Mouse (Mus musculus) heart, embryonic 10.5 days (tissue): ENCODE results near the gene Anp32e. TPM values are rescaled to one million over a fixed set of nuclear protein-coding genes. Genes with fewer than 3 reads are reported as not detected.
A peak's percentile ranks its signal among the peaks of the same experiment; 100 is the strongest.
"Not testable (repeated sequence)": the region's sequence is repeated elsewhere in the genome, so short reads cannot be mapped to it uniquely, and the experiment has no call there.

Experiments used
- DNase-seq: peaks from one replicate; pipeline ENCODE4 v3.0.0-alpha.2; 2017; ENCODE audit warnings: low spot score
- H3K27ac ChIP-seq: fragments of 300-500 bp; sonication (generic); 2 replicates; pipeline ENCODE4 v1.5.1; 2016; ENCODE audit warnings: mild to moderate bottlenecking
- H3K27me3 ChIP-seq: fragments of 300-500 bp; sonication (generic); 2 replicates; pipeline ENCODE4 v1.6.1; 2016; ENCODE audit warnings: mild to moderate bottlenecking; ENCODE audit not compliant: poor library complexity, insufficient read depth, severe bottlenecking
- H3K36me3 ChIP-seq: fragments of 300-500 bp; sonication (generic); 2 replicates; pipeline ENCODE4 v1.6.1; 2016; ENCODE audit warnings: mild to moderate bottlenecking, moderate library complexity
- H3K4me1 ChIP-seq: fragments of 300-500 bp; sonication (generic); 2 replicates; pipeline ENCODE4 v1.6.1; 2016; ENCODE audit warnings: mild to moderate bottlenecking
- H3K4me3 ChIP-seq: fragments of 300-500 bp; sonication (generic); 2 replicates; pipeline ENCODE4 v1.5.1; 2016; ENCODE audit warnings: mild to moderate bottlenecking, moderate library complexity
- H3K9me3 ChIP-seq: fragments of 300-500 bp; sonication (generic); 2 replicates; pipeline ENCODE4 v1.6.1; 2016; ENCODE audit warnings: mild to moderate bottlenecking, moderate library complexity
- WGBS: fragments of 180-500 bp; shearing (Covaris S2); methylation state at CpG from one replicate; pipeline ENCODE4 v1.1.7; 2016; 5-methylcytosine and 5-hydroxymethylcytosine counted together
- polyA plus RNA-seq: library from polyadenylated mRNA; unstranded; fragments of >200 nt; fragmentation: Nextera tagmentation; extraction: Ambion mirVana; gene quantifications from 2 replicates; pipeline ENCODE4 v1.2.1, GENCODE M21; 2016

Anp32e gene
- polyA plus RNA-seq, 1 experiment from 2014 or later, result 209 TPM

DNA sequence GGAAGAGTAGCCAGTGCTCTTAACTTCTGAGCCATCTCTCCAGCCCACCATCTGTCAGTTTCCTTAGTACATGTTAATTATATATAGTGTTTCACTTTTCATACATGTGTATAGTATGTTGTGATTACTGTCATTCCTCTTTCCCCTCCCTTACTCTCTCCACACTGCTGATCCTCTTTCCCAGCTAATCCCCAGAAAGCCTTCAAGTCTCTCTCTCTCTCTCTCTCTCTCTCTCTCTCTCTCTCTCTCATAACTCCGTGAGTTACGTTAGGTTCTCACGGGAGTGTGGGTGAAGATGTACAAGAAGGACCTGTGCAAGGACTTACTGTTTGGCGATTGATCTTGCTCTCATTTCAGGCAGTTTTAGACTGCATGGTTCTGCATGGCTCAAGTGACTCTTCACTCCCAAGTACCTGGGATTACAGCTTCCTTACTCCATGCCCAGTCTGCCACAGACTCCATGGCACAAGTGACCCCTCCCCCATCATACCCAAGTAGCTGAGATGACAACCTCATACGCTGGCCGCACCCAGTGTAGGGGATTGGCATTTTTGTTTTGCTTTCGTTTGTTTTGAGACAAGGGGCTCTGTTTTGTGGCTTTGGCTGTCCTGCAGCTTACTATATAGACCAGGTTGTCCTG is 4.2 kb downstream of the Anp32e start:
- Histone ChIP-seq H3K27ac (no peak overlapping the region), H3K36me3 (peaks cover 48% of the 10 kb centered on the region), H3K4me1 (peaks cover 15% of the 10 kb centered on the region), H3K9me3 (no peaks in the 10 kb centered on the region), H3K27me3 (no peaks in the 10 kb centered on the region), H3K4me3 (no peak overlapping the region)
- no peak for DNase-seq
- 92% methylated on average over 7 of the region's 7 CpGs for WGBS

DNA sequence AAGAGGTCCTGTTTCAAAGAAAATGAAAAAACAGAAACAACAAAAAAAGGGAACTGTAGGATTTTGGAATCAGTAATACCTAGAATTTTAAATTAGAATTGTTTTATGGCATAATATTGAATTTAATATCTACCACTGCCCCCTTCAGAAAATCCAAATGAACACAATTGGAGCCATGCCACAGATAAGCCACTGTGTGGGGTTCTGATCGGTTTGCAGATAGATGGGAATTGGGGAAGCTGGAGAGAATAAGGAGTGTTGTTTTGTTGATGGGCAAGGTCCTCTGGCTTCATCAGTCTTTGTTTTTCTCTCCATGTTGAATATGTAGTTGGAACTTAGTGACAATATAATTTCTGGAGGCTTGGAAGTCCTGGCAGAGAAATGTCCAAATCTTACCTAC is 5.4 kb downstream of the Anp32e start:
- no peak overlapping the region for H3K27ac ChIP-seq
- no peaks in the 10 kb centered on the region for H3K27me3 ChIP-seq
- peaks cover 60% of the 10 kb centered on the region for H3K36me3 ChIP-seq
- peaks cover 15% of the 10 kb centered on the region for H3K4me1 ChIP-seq
- 90% methylated on average over 1 of the region's 1 CpGs for WGBS
- DNase-seq, result no peak
- H3K4me3 ChIP-seq, result no peak overlapping the region
- no peaks in the 10 kb centered on the region for H3K9me3 ChIP-seq

DNA sequence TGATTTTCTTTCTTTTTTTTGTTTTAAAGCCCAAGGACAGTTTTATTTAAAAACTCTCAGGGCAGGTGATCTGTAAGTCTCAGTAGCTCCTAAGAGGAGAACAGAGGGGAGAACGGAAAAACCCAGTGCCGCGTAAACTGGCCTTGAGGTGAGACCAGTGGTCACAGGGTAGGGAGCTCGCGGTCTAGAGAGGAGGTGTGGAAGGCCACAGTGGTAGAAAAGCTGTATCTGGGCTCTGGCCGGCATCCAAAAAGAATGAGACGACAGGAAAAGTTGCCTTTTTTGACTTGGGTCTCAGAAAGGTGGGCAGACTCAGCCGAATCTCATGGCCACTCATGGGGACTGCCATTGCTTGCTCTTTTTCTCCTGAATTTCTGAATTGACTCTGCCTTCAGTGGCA is 9.2 kb downstream of the Anp32e start:
- no peaks in the 10 kb centered on the region for H3K9me3 ChIP-seq
- no peaks in the 10 kb centered on the region for H3K4me1 ChIP-seq
- H3K27me3 ChIP-seq, result no peaks in the 10 kb centered on the region
- DNase-seq, result no peak
- WGBS, result 97% methylated on average over 8 of the region's 8 CpGs
- peaks cover 94% of the 10 kb centered on the region for H3K36me3 ChIP-seq
- no peak overlapping the region for H3K27ac ChIP-seq
- no peak overlapping the region for H3K4me3 ChIP-seq

DNA sequence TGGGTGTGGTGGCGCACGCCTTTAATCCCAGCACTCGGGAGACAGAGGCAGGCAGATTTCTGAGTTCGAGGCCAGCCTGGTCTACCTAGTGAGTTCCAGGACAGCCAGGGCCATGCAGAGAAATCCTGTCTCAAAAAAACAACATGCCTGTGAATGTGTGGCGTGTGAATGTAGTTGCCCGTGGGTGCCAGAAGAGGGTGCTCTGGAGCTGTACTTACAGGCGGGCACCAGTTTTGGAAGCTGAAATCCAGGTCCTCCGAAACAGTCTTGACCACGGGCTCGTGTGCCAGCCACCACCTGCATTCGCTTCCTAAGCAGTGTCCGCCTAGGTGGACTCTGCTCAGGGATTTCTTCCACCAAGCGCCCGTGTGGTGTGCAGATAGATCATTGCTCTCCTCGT is 9.8 kb downstream of the Anp32e start:
- Histone ChIP-seq H3K4me3 (no peak overlapping the region), H3K4me1 (no peaks in the 10 kb centered on the region), H3K36me3 (peaks cover 92% of the 10 kb centered on the region), H3K27ac (no peak overlapping the region), H3K27me3 (no peaks in the 10 kb centered on the region), H3K9me3 (no peaks in the 10 kb centered on the region)
- DNase-seq, result no peak
- 90% methylated on average over 15 of the region's 15 CpGs for WGBS

DNA sequence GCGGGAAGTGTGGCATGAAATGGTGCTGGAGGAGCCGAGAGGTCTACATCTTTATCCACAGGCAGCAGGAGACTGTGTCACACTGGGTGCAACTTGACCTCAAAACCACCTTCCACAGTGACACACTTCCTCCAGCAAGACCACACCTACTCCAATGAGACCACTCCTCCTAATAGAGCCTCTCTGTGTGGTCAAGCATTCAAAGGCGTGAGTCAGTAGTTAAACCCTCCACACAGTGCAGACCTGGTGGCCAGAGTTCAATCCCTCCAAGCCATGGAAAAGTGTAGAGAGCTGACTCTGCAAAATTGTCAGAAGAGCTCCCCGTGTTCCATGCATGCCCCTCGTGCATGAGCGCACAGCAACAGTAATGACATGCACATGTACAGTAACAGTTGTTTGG is 13.7 kb downstream of the Anp32e start:
- Histone ChIP-seq H3K9me3 (no peaks in the 10 kb centered on the region), H3K27me3 (no peaks in the 10 kb centered on the region), H3K4me3 (no peak overlapping the region), H3K27ac (no peak overlapping the region), H3K36me3 (peaks cover 91% of the 10 kb centered on the region), H3K4me1 (peaks cover 6% of the 10 kb centered on the region; the same call in 1 of the 2 replicates)
- no peak for DNase-seq
- 87% methylated on average over 6 of the region's 6 CpGs for WGBS

DNA sequence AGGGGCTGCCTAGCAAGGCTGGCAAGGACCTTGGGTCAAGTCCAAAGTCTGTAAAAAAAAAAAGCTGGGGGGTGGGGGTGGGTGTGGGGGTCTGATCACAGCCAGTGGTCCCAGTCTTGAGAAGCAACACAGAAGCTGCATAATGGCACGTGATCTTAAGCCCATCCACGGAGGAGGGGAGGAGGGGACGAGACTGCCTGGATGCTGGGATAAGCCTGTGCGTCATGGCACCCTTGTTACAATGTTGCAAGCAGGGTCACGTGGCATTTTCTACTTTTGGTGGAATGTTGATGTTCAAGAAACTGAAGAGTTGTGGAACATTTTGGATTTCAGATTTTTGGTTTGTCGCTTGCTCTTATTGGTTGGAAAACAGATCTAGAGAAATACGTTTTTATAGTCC is 14.2 kb downstream of the Anp32e start:
- Histone ChIP-seq H3K27me3 (no peaks in the 10 kb centered on the region), H3K27ac (no peak overlapping the region), H3K4me3 (no peak overlapping the region), H3K9me3 (no peaks in the 10 kb centered on the region), H3K36me3 (peaks cover 86% of the 10 kb centered on the region), H3K4me1 (peaks cover 6% of the 10 kb centered on the region; the same call in 1 of the 2 replicates)
- DNase-seq, result no peak
- 96% methylated on average over 7 of the region's 7 CpGs for WGBS

DNA sequence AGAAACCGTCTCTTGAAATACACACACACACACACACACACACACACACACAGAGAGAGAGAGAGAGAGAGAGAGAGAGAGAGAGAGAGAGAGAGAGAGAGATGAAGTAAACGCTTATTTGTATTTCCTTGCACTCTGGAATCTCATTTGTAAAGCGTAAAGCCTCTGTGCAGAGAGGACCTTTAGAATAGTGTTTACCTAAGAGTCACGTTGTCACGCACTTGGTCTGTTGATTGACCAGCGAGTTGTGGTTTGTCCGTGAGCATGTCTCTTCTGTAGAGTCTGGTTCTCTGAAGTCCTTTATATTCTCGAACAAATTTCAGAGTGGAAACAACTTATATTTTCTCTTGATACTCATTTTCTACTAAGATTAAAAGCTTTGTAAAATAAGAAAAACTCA is 15.7 kb downstream of the Anp32e start:
- H3K9me3 ChIP-seq, result no peaks in the 10 kb centered on the region
- H3K4me1 ChIP-seq, result peaks cover 6% of the 10 kb centered on the region; the same call in 1 of the 2 replicates
- DNase-seq, result no peak
- H3K27me3 ChIP-seq, result no peaks in the 10 kb centered on the region
- no peak overlapping the region for H3K27ac ChIP-seq
- WGBS, result 91% methylated on average over 8 of the region's 8 CpGs
- no peak overlapping the region for H3K4me3 ChIP-seq
- peaks cover 76% of the 10 kb centered on the region for H3K36me3 ChIP-seq

DNA sequence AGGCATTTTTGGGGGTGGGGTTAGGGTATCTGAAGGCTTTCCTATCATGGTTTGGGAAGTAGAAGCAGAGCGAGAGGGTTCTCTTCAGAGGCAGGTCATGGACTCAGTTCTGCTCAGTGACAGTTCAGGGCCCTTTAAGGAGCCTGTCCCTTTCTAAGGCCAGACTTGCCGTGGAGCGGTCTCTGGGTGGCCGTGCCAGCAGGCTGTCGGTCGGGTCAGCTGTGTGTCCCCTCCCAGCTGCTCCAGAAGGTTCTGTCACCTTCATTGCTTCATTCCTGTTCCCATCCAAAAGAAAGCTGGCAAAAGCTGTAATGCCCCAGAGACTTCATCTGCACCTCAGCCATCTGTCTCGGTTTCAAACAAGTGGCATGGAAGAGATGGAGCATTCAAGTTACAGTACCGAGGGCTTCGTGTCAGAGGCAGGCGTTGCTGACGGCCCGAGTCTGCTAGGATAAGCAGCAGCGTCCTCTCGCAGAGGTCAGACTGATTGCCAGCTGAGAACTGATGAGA is 16.7 kb downstream of the Anp32e start:
- WGBS, result 70% methylated on average over 14 of the region's 14 CpGs
- Histone ChIP-seq H3K4me1 (peaks cover 6% of the 10 kb centered on the region; the same call in 1 of the 2 replicates), H3K9me3 (no peaks in the 10 kb centered on the region), H3K27ac (no peak overlapping the region), H3K36me3 (peaks cover 65% of the 10 kb centered on the region), H3K27me3 (no peaks in the 10 kb centered on the region), H3K4me3 (no peak overlapping the region)
- no peak for DNase-seq

DNA sequence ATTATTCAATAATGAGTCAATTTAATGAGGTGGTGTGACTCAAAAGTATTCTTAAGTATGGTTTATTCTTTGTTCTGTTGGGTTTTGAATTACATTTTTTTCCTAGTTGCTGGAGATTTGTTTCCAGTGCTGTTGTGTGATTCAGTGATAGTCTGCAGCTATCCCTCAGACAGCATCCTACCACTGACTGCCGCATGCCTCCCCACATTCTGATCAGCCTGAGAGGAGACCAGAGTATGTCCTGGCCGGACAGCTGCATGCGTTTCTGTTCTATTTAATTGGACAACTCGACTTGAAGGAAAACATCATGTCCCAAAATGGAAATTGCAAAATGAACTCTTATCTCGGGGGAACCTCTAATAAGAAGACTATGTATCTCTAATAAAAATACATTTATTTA is 19.3 kb downstream of the Anp32e start:
- DNase-seq, result no peak
- H3K27me3 ChIP-seq, result no peaks in the 10 kb centered on the region
- peaks cover 40% of the 10 kb centered on the region for H3K36me3 ChIP-seq
- WGBS, result 88% methylated on average over 5 of the region's 5 CpGs
- H3K27ac ChIP-seq, result no peak overlapping the region
- peaks cover 11% of the 10 kb centered on the region for H3K4me1 ChIP-seq
- no peak overlapping the region for H3K4me3 ChIP-seq
- no peaks in the 10 kb centered on the region for H3K9me3 ChIP-seq

DNA sequence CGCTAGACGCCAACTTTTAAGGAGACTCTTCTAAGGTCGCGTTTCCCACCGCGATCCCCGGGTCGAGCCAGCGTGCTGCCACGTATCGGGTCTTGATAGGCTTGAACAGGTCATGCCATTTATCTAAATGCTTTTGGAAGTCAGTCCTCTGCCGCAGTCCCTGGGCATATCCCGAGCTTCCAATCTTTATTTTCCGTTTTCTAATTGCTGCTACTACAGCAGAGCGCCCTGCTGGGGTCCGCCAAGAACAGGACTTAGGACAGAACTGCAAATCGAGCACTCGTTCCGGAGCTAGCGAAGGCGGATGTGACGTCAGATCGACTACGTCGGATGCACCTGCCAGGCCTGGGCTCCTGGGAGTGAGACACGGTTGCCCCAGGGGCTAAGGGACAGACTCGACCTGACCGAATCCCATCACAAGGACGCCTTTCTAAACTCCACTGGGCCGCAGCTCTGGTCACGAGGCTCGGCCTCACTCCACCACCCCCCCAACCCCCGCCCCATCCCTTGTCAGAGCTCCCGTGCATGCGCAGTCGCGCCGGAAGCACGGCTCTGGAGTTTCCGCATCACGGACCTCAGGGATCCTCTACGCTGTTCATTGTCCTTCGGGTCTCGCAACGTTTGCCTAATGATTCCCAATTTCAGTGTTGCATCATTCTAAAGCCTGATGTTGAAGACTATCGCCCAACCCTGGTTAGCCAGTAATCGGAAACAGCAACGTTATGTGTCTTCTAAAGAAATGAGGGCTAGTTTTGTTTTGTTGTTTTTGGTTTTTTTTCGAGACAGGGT is 21.9 kb downstream of the Anp32e start:
- 1% methylated on average over 49 of the region's 49 CpGs for WGBS
- H3K27ac ChIP-seq, result peak overlapping the region; percentile 96

DNA sequence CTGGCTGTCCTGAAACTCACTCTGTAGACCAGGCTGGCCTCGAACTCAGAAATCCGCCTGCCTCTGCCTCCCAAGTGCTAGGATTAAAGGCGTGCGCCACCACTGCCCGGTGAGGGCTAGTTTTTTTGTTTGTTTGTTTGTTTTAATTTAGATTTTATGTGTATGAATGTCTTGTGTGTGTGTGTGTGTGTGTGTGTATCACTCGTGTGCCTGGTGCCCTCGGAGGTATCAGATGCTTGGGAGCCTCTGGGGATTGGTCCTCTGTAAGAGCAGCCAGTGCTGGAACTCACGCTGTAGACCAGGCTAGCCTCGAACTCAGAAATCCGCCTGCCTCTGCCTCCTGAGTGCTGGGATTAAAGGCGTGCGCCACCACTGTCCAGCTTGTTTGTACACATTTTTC is 22.5 kb downstream of the Anp32e start:
- Histone ChIP-seq H3K27ac (peak overlapping the region; percentile 96), H3K36me3 (peaks cover 11% of the 10 kb centered on the region; the same call in 1 of the 2 replicates), H3K4me1 (peaks cover 13% of the 10 kb centered on the region), H3K4me3 (peak overlapping the region; percentile 70)
- H3K9me3 ChIP-seq, H3K27me3 ChIP-seq, DNase-seq: not testable (repeated sequence)
- WGBS, result 67% methylated on average over 12 of the region's 12 CpGs

More for the DNA sequence above, 21.9 kb downstream of the Anp32e start:
- Histone ChIP-seq H3K9me3 (no peaks in the 10 kb centered on the region), H3K4me1 (peaks cover 12% of the 10 kb centered on the region; the same call in 1 of the 2 replicates), H3K4me3 (peak overlapping the region; percentile 70), H3K27me3 (no peaks in the 10 kb centered on the region), H3K36me3 (peaks cover 17% of the 10 kb centered on the region)
- DNase-seq, result peak; percentile 95

DNA sequence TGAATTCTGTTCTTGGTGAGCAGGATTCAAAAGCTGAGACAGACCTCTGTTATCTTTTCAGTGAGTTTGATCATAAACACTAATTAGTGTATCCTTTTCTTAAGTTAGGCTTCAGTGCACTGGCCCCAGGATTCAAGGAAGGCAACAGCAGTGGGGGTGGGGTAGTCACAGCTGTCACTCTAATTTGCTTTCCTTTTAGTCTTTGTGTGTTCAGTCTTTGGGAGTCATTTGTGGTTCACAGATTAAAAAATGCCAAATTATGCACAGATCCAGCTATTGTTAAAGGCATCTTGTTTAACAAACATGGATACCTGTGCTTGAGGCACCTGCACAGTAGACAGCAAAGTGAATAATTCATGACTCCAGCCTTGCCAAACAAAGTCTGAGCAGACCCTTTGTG is 24.0 kb downstream of the Anp32e start:
- DNase-seq, result no peak
- Histone ChIP-seq H3K27ac (no peak overlapping the region), H3K4me3 (no peak overlapping the region)

DNA sequence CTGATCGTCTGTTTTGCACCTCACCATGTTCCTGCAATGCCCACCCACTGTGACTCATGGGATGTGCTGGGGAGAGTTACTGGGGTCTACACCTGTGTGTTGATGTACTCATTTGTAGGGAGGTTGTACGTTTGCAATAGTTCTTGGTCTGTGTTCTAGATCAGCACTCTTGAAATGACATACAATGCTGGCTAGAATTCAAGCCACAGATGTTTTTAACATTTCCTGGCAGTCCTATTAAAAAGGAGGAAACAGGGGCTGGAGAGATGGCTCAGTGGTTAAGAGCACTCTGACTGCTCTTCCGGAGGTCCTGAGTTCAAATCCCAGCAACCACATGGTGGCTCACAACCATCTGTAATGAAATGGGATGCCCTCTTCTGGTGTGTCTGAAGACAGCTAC is 24.5 kb downstream of the Anp32e start:
- Histone ChIP-seq H3K9me3 (no peaks in the 10 kb centered on the region), H3K4me1 (peaks cover 30% of the 10 kb centered on the region), H3K4me3 (no peak overlapping the region), H3K27me3 (no peaks in the 10 kb centered on the region), H3K36me3 (0 out of 2 replicates have a peak, but pooled peaks cover 4% of the 10 kb centered on the region), H3K27ac (no peak overlapping the region)
- no peak for DNase-seq
- WGBS, result 86% methylated on average over 3 of the region's 3 CpGs

More for the DNA sequence above, 24.0 kb downstream of the Anp32e start:
- H3K9me3 ChIP-seq, result no peaks in the 10 kb centered on the region
- H3K4me1 ChIP-seq, result peaks cover 27% of the 10 kb centered on the region
- H3K27me3 ChIP-seq, result no peaks in the 10 kb centered on the region
- H3K36me3 ChIP-seq, result 0 out of 2 replicates have a peak, but pooled peaks cover 5% of the 10 kb centered on the region
